Mouse (Mus musculus) olfactory bulb, adult 2 months (tissue): ENCODE measurements at regions not wholly inside any gene's neighbourhood (a gene's known extent, or its start where the extent isn't known, plus 50 kb on each side); places are given as distances from the start of the nearest gene placed in this dataset.

Source experiments
- CTCF ChIP-seq: fragments of 200-500 bp; IDR thresholded peaks from 2 replicates; pipeline ENCODE4 v1.5.1; 2012; ENCODE audit warnings: low read depth, mild to moderate bottlenecking, low read length, moderate library complexity; ENCODE audit not compliant: insufficient read depth
- POLR2A ChIP-seq: fragments of 200-500 bp; IDR thresholded peaks from 2 replicates; pipeline ENCODE4 v1.6.1; 2012; ENCODE audit warnings: mild to moderate bottlenecking, low read depth, low read length, moderate library complexity; ENCODE audit not compliant: insufficient read depth

- TF ChIP-seq POLR2A (no peak), CTCF (no peak)
These were observed 969.7 kb upstream of the Sel1l start for GRCm38 (mm10) chr12:92818610-92819009.
